Mouse (Mus musculus) limb, embryonic 15.5 days (tissue): ENCODE results near the gene Kcnn1. TPM values are rescaled to one million over a fixed set of nuclear protein-coding genes. Genes with fewer than 3 reads are reported as not detected.
"Not testable (repeated sequence)": the region's sequence is repeated elsewhere in the genome, so short reads cannot be mapped to it uniquely, and the experiment has no call there.

ENCODE experiments used
- ATAC-seq: fragments of 200-750 bp; cut with Nextera tagmentation; 2 replicates; pipeline ENCODE4 v1.8.0; 2017; ENCODE audit warnings: low read depth, moderate TSS enrichment; ENCODE audit not compliant: insufficient number of reproducible peaks, low FRiP score, low TSS enrichment
- H3K27ac ChIP-seq: fragments of 300-500 bp; sonication (generic); 2 replicates; pipeline ENCODE4 v1.5.1; 2015; ENCODE audit warnings: moderate library complexity, mild to moderate bottlenecking, inconsistent platforms
- H3K27me3 ChIP-seq: fragments of 300-500 bp; sonication (generic); 2 replicates; pipeline ENCODE4 v1.6.1; 2015; ENCODE audit warnings: inconsistent platforms
- H3K36me3 ChIP-seq: fragments of 300-500 bp; sonication (generic); 2 replicates; pipeline ENCODE4 v1.6.1; 2015; ENCODE audit warnings: inconsistent platforms
- H3K4me1 ChIP-seq: fragments of 300-500 bp; sonication (generic); 2 replicates; pipeline ENCODE4 v1.6.1; 2015; ENCODE audit warnings: inconsistent platforms
- H3K4me2 ChIP-seq: fragments of 300-500 bp; sonication (generic); 2 replicates; pipeline ENCODE4 v1.6.1; 2015; ENCODE audit warnings: mild to moderate bottlenecking, inconsistent platforms
- H3K4me3 ChIP-seq: fragments of 300-500 bp; sonication (generic); 2 replicates; pipeline ENCODE4 v1.5.1; 2015; ENCODE audit warnings: mild to moderate bottlenecking, inconsistent platforms
- H3K9ac ChIP-seq: fragments of 300-500 bp; sonication (generic); 2 replicates; pipeline ENCODE4 v1.6.1; 2015; ENCODE audit warnings: inconsistent platforms
- H3K9me3 ChIP-seq: fragments of 300-500 bp; sonication (generic); 2 replicates; pipeline ENCODE4 v1.6.1; 2016; ENCODE audit warnings: inconsistent platforms
- WGBS: fragments of 180-500 bp; shearing (Covaris S2); methylation state at CpG from one replicate; pipeline ENCODE4 v1.1.7; 2015; 5-methylcytosine and 5-hydroxymethylcytosine counted together
- polyA plus RNA-seq: library from polyadenylated mRNA; unstranded; fragments of >200 nt; fragmentation: Nextera tagmentation; extraction: Ambion mirVana; gene quantifications from 2 replicates; pipeline ENCODE4 v1.2.1, GENCODE M21; 2015

Gene Kcnn1
- polyA plus RNA-seq, 1 experiment from 2014 or later: 3.1 TPM

DNA sequence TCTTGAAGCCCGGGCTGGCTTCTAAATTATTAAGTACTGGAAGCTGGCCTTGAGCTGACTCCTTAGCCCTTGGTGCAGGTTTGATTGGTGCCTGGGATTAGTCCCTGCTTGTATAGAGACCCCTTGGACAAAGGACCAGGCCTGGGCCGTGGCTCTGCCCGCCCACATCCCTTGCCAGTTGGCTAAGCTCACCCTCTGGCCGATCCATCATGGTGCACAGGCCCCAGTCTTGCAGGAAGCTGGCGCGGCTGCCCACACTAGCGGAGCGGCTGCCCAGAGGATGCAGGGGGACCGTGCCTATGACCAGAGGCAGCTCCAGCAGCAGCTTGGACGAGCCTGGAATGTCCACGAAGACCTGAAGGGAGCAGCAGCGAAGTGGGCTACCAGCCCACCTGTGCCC lies 26.4 kb downstream of the Kcnn1 start:
- no peak overlapping the region for H3K4me3 ChIP-seq
- ATAC-seq: no peak
- no peaks in the 10 kb centered on the region for H3K27me3 ChIP-seq
- peaks cover 21% of the 10 kb centered on the region for H3K36me3 ChIP-seq
- 90% methylated on average over 12 of the region's 12 CpGs for WGBS
- H3K9ac ChIP-seq: no peak overlapping the region
- H3K4me2 ChIP-seq: no peak overlapping the region
- H3K4me1 ChIP-seq: peaks cover 35% of the 10 kb centered on the region
- H3K27ac ChIP-seq: no peak overlapping the region
- no peaks in the 10 kb centered on the region for H3K9me3 ChIP-seq

DNA sequence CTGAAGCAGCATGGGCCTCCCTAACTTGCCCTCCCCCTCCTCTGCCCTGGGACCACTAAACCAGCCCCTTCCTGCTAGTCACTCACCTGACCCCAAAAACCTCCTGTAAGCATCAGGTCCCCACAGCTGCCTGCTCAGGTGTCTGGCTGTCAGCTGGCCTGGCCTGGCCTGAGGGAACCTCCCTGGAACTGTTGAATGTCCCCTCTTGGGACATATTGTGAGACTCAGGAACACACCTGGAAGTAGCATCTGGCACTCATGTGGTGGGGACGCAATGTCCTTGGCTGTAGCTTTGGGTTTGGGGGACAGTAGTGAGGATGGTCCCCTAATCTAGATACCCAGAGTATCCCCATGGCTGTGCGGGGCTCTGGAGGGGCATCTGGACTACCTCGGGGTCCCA lies 29.0 kb downstream of the Kcnn1 start:
- Histone ChIP-seq H3K9ac (no peak overlapping the region), H3K4me2 (no peak overlapping the region), H3K27me3 (no peaks in the 10 kb centered on the region), H3K36me3 (peaks cover 21% of the 10 kb centered on the region), H3K4me3 (no peak overlapping the region), H3K27ac (no peak overlapping the region), H3K9me3 (no peaks in the 10 kb centered on the region), H3K4me1 (peaks cover 22% of the 10 kb centered on the region)
- ATAC-seq: no peak
- 98% methylated on average over 3 of the region's 3 CpGs for WGBS

- WGBS: 45% methylated on average over 15 of the region's 15 CpGs
- H3K27me3 ChIP-seq: no peaks in the 10 kb centered on the region
- no peak overlapping the region for H3K4me3 ChIP-seq
- H3K27ac ChIP-seq: no peak overlapping the region
- peaks cover 21% of the 10 kb centered on the region for H3K36me3 ChIP-seq
- peaks cover 18% of the 10 kb centered on the region for H3K4me1 ChIP-seq
- ATAC-seq: no peak
- H3K4me2 ChIP-seq: no peak overlapping the region
- H3K9ac ChIP-seq: no peak overlapping the region
- no peaks in the 10 kb centered on the region for H3K9me3 ChIP-seq
These were observed 29.5 kb downstream of the Kcnn1 start for GRCm38 (mm10) chr8:70833520-70833919.

DNA sequence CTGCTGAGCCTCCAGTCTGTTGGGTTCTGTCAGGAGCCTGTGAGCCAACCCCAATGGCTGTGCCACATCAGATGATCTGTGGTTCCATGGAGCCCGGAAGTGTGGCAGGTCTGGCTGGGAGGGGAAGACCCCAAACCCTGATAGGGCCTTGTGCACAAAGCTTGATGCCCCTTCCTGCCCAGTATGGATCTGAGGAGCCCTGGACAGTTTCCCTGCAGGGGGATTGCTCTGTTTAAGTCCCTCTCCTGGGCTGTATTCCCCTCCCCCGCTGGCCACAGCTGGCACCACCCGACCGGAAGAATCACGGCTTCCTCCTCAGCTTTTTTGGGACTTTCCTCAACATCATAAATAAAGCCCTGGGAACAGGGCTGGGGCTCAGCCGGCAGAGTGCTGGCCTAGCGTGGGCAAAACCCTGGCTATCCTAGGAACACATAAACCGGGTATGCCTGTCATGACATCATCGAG lies 30.0 kb downstream of the Kcnn1 start:
- ATAC-seq: no peak
- Histone ChIP-seq H3K36me3 (peaks cover 21% of the 10 kb centered on the region), H3K27ac (no peak overlapping the region), H3K4me2 (no peak overlapping the region), H3K9me3 (no peaks in the 10 kb centered on the region), H3K4me3 (no peak overlapping the region), H3K27me3 (no peaks in the 10 kb centered on the region), H3K4me1 (peaks cover 15% of the 10 kb centered on the region), H3K9ac (no peak overlapping the region)
- 46% methylated on average over 9 of the region's 9 CpGs for WGBS

DNA sequence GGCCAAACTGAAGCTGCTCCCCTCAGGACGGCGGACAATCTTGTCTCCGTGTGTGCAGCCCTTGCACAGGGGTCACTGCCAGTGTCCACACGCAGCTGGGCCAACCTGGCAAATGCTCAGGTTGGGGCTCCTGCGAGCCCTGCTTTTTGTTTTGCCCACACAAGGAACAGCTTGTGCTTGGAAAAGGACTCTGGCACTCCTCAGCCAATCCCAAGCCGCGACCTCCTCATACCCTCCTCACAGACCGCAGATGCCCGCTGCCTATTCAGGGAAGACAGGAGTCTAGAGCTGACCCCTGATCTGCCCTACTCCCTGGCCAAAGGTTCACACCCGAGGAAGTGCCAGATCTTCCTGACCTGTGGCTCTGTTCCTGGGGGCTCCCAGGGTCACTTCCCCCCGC lies 30.7 kb downstream of the Kcnn1 start:
- Histone ChIP-seq H3K4me3 (no peak overlapping the region), H3K4me2 (no peak overlapping the region), H3K36me3 (peaks cover 21% of the 10 kb centered on the region), H3K9me3 (no peaks in the 10 kb centered on the region), H3K27ac (no peak overlapping the region), H3K9ac (no peak overlapping the region), H3K27me3 (no peaks in the 10 kb centered on the region), H3K4me1 (peaks cover 15% of the 10 kb centered on the region)
- 68% methylated on average over 11 of the region's 11 CpGs for WGBS
- ATAC-seq: no peak

GRCm38 (mm10) chr8:70831517-70831916 lies 31.5 kb downstream of the Kcnn1 start:
- no peaks in the 10 kb centered on the region for H3K27me3 ChIP-seq
- 81% methylated on average over 8 of the region's 8 CpGs for WGBS

DNA sequence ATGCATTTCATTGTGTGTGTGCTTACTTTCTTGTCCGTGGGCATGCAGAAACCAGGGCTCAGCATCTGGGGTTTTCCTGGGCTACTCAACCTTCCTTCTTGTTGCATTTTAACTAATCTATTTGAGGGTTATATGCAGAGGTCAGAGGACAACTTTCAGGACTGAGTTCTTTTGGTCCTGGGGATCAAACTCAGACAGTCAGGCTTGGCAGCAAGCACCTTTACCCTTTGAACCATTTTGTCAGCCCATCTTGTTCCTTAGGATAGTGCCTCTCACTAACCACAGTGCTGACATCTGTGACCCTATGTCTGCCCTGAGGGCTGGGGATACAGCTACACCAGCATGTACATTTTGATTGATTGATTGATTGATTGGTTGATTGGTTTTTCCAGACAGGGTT lies 35.3 kb downstream of the Kcnn1 start:
- Histone ChIP-seq H3K9me3 (no peaks in the 10 kb centered on the region), H3K9ac (no peak overlapping the region), H3K4me2 (no peak overlapping the region), H3K4me1 (peaks cover 6% of the 10 kb centered on the region), H3K27me3 (no peaks in the 10 kb centered on the region), H3K4me3 (no peak overlapping the region), H3K36me3 (no peaks in the 10 kb centered on the region), H3K27ac (no peak overlapping the region)
- ATAC-seq: no peak
- WGBS: 93% methylated on average over 1 of the region's 1 CpGs

More at GRCm38 (mm10) chr8:70831517-70831916, 31.5 kb downstream of the Kcnn1 start:
- peaks cover 16% of the 10 kb centered on the region for H3K36me3 ChIP-seq
- no peak overlapping the region for H3K9ac ChIP-seq
- no peak overlapping the region for H3K4me2 ChIP-seq
- no peak overlapping the region for H3K4me3 ChIP-seq
- H3K9me3 ChIP-seq: no peaks in the 10 kb centered on the region
- no peak overlapping the region for H3K27ac ChIP-seq
- ATAC-seq: no peak
- peaks cover 15% of the 10 kb centered on the region for H3K4me1 ChIP-seq

DNA sequence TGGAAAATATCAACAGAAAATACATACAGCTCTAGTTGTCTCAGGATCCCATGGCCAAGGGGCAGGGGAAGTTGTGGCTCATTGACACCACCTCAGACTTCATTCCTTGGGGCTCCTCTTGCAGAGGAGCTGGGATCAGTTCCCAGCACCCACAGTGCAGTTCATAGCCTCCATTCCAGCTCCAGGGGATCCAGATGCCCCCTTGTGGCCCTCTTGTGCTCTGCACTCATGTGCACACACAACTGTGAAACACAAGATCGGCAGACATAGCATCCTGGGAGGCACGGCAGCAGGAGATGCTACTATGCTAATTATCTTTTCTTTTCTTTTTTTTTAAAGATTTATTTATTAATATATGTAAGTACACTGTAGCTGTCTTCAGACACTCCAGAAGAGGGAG lies 36.0 kb downstream of the Kcnn1 start:
- H3K4me1 ChIP-seq: peaks cover under 1% of the 10 kb centered on the region; the same call in 1 of the 2 replicates
- no peak overlapping the region for H3K27ac ChIP-seq
- no peaks in the 10 kb centered on the region for H3K36me3 ChIP-seq
- WGBS: 93% methylated on average over 2 of the region's 2 CpGs
- no peak for ATAC-seq
- no peaks in the 10 kb centered on the region for H3K9me3 ChIP-seq
- H3K27me3 ChIP-seq: no peaks in the 10 kb centered on the region
- H3K4me2 ChIP-seq: no peak overlapping the region
- no peak overlapping the region for H3K9ac ChIP-seq
- no peak overlapping the region for H3K4me3 ChIP-seq

- no peaks in the 10 kb centered on the region for H3K36me3 ChIP-seq
- no peak overlapping the region for H3K4me2 ChIP-seq
- H3K4me3 ChIP-seq: no peak overlapping the region
- WGBS: 72% methylated on average over 8 of the region's 8 CpGs
- H3K27ac ChIP-seq: no peak overlapping the region
- H3K9ac ChIP-seq: no peak overlapping the region
- H3K9me3 ChIP-seq: no peaks in the 10 kb centered on the region
- ATAC-seq: no peak
- peaks cover 8% of the 10 kb centered on the region for H3K4me1 ChIP-seq
- H3K27me3 ChIP-seq: peaks cover 3% of the 10 kb centered on the region; the same call in 1 of the 2 replicates
These were observed 37.2 kb downstream of the Kcnn1 start for GRCm38 (mm10) chr8:70825816-70826215.

DNA sequence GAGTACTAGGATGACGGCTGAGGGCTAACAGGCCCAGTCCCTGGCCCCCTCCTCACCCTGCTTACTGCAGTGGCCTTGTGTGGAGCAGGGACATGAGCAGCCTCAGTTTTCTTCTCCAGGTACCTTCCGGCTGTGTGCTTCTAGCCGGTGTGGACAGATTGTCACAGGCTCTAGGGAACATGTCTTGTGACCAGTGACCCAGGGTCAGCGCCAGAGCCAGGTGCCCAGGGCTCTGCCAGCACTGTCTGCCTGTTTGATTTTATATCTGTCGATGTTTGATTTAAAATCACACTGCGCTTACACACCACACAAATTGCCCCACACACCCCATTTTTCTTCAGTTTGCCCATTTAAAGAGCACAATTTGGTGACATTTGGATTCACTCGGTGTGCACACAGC lies 39.3 kb downstream of the Kcnn1 start:
- 84% methylated on average over 7 of the region's 7 CpGs for WGBS
- H3K27ac ChIP-seq: no peak overlapping the region

GRCm38 (mm10) chr8:70822594-70822993 lies 40.5 kb downstream of the Kcnn1 start:
- H3K4me2 ChIP-seq, H3K36me3 ChIP-seq, ATAC-seq, H3K4me3 ChIP-seq, H3K9ac ChIP-seq, H3K27ac ChIP-seq: not testable (repeated sequence)
- peaks cover 10% of the 10 kb centered on the region; the same call in 1 of the 2 replicates for H3K9me3 ChIP-seq
- peaks cover 19% of the 10 kb centered on the region for H3K27me3 ChIP-seq
- peaks cover 12% of the 10 kb centered on the region for H3K4me1 ChIP-seq
- 82% methylated on average over 3 of the region's 3 CpGs for WGBS

More for the DNA sequence above, 39.3 kb downstream of the Kcnn1 start:
- Histone ChIP-seq H3K4me3 (no peak overlapping the region), H3K27me3 (peaks cover 19% of the 10 kb centered on the region), H3K4me2 (no peak overlapping the region), H3K9me3 (peaks cover 6% of the 10 kb centered on the region; the same call in 1 of the 2 replicates), H3K4me1 (peaks cover 12% of the 10 kb centered on the region), H3K9ac (no peak overlapping the region), H3K36me3 (no peaks in the 10 kb centered on the region)
- ATAC-seq: no peak

- ATAC-seq: no peak
- H3K9ac ChIP-seq: no peak overlapping the region
- WGBS: 43% methylated on average over 11 of the region's 11 CpGs
- peaks cover 10% of the 10 kb centered on the region; the same call in 1 of the 2 replicates for H3K9me3 ChIP-seq
- H3K4me1 ChIP-seq: peaks cover 14% of the 10 kb centered on the region
- H3K27ac ChIP-seq: no peak overlapping the region
- H3K36me3 ChIP-seq: no peaks in the 10 kb centered on the region
- no peak overlapping the region for H3K4me3 ChIP-seq
- no peak overlapping the region for H3K4me2 ChIP-seq
- peaks cover 23% of the 10 kb centered on the region for H3K27me3 ChIP-seq
These were observed 41.1 kb downstream of the Kcnn1 start for GRCm38 (mm10) chr8:70821992-70822391.
